Mouse (Mus musculus): Measurements from ENCODE around the gene Rack1. TPM values are rescaled to one million over a fixed set of nuclear protein-coding genes. Genes with fewer than 3 reads are reported as not detected.

Gene Rack1
- total and polyA plus RNA-seq, 2 experiments from 2014 or later = 342 to 958 TPM

DNA sequence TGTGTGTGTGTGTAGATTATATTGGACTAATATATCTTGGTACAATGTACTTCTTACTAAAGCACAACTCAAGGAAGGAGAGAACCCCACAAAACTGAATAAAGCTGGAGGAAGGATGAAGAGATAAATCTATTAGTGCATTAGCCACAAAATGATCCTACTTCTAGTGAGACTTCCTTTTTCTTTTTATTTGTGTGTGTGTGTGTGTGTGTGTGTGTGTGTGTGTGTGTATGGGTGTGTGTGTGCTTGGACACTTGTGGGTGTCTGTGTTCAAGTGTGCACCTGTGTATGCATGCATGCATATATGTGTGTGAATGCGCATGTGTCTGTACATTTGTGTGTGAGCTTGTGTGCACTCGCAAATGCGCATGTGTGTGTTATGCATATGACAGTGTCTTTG is 6.9 kb upstream of the Rack1 start:
- WGBS = 96% methylated on average over 3 of the region's 3 CpGs

DNA sequence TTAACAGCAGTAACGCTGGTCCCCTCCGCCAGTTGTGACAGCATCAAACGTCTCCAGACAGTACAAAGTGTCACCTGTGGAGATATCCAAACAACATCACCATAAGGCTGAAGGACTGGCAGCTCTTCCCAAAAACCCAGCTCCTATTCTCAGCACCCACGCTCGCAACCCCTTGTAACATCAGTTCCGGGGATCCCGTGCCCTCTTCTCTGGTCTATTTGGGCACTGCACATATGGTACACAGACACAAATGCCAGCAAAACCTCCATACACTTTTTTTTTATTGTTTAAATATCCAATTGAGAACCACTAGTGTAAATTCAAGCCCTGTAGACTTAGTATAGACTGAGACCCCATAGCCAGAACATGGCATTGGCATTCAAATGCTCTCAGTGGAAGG is 4.9 kb upstream of the Rack1 start:
- no peak overlapping the region for H3K4me2 ChIP-seq (ENCODE audit: low read depth, low read length)
- no peak overlapping the region for H3K9ac ChIP-seq (replicated peaks; ENCODE audit: low read length)
- WGBS = 90% methylated on average over 7 of the region's 7 CpGs
- TF ChIP-seq CTCF (IDR thresholded peaks at IDR 0.05; ENCODE audit: low read depth) = no peak
- DNase-seq (ENCODE audit: low spot score) = no peak
- H3K36me3 ChIP-seq (ENCODE audit: insufficient read depth, low read length) = no peaks in the 10 kb centered on the region
- H3K27ac ChIP-seq = no peak overlapping the region
- H3K27me3 ChIP-seq (ENCODE audit: insufficient read depth, low read length) = no peaks in the 10 kb centered on the region
- no peak overlapping the region for H3K4me3 ChIP-seq (ENCODE audit: low read length)
- H3K9me3 ChIP-seq (ENCODE audit: low read length) = no peaks in the 10 kb centered on the region
- ATAC-seq = no peak
- H3K4me1 ChIP-seq (ENCODE audit: insufficient read depth, low read length) = no peaks in the 10 kb centered on the region; the same call in 1 of the 2 replicates

More for the DNA sequence above, 6.9 kb upstream of the Rack1 start:
- ATAC-seq (no peak), DNase-seq (ENCODE audit: low spot score) (no peak)
- H3K36me3 ChIP-seq (ENCODE audit: insufficient read depth, low read length) = no peaks in the 10 kb centered on the region
- no peak for TF ChIP-seq CTCF (IDR thresholded peaks at IDR 0.05; ENCODE audit: low read depth)
- H3K4me3 ChIP-seq (ENCODE audit: low read length) = no peak overlapping the region
- H3K27me3 ChIP-seq (ENCODE audit: insufficient read depth, low read length) = no peaks in the 10 kb centered on the region
- no peaks in the 10 kb centered on the region for H3K9me3 ChIP-seq (ENCODE audit: low read length)
- no peak overlapping the region for H3K4me2 ChIP-seq (ENCODE audit: low read depth, low read length)
- H3K9ac ChIP-seq (replicated peaks; ENCODE audit: low read length) = no peak overlapping the region
- no peaks in the 10 kb centered on the region for H3K4me1 ChIP-seq (ENCODE audit: insufficient read depth, low read length)
- H3K27ac ChIP-seq = no peak overlapping the region

DNA sequence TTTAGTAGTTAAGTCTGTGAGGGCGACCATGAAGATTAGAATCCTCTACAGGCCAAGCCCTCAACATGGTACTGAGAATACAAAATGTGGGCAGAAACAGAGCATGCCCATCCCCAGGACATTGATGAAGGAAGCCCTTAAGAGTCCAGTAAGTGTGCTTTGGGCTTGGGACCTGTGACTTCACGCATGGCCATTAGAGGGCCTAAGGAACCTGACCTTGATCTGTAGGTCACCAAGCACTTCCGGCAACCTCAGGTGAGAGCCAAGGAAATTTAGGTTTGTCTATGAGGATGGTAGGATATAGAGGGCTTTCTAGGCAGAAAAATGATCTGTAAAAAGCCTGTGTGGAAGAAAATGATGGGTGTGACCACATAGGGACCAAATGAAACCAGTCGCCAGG is 3.8 kb upstream of the Rack1 start:
- H3K9me3 ChIP-seq (ENCODE audit: low read length) = no peaks in the 10 kb centered on the region
- 76% methylated on average over 4 of the region's 4 CpGs for WGBS
- no peak overlapping the region for H3K4me2 ChIP-seq (ENCODE audit: low read depth, low read length)
- no peaks in the 10 kb centered on the region for H3K36me3 ChIP-seq (ENCODE audit: insufficient read depth, low read length)
- no peaks in the 10 kb centered on the region for H3K27me3 ChIP-seq (ENCODE audit: insufficient read depth, low read length)
- H3K4me3 ChIP-seq (ENCODE audit: low read length) = no peak overlapping the region
- H3K27ac ChIP-seq = no peak overlapping the region
- H3K4me1 ChIP-seq (ENCODE audit: insufficient read depth, low read length) = peaks cover 3% of the 10 kb centered on the region
- TF ChIP-seq CTCF (IDR thresholded peaks at IDR 0.05; ENCODE audit: low read depth) = peak; percentile 8; the same call in 1 of the 2 replicates
- DNase-seq (ENCODE audit: low spot score) (no peak), ATAC-seq (no peak)
- no peak overlapping the region for H3K9ac ChIP-seq (replicated peaks; ENCODE audit: low read length)

DNA sequence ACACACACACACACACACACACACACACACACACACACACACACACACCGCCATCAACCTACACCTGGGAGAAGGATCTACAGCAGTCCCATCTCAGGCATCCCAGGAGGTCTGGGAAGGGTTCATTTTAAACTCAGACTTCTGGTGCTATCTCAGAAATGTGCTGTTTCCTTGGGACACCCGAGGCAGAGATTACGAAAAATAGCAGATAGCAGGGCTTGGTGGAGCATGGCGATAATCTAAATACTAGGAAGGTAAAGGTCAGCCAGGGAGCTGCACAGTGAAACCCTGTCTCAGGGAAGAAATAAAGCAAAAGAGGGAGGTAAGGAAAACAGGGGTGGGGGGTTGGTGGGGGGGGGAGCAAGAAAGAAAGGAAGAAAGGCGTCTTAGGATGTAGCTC is 2.8 kb upstream of the Rack1 start:
- no peak for TF ChIP-seq CTCF (IDR thresholded peaks at IDR 0.05; ENCODE audit: low read depth)
- WGBS = 90% methylated on average over 5 of the region's 5 CpGs
- H3K9ac ChIP-seq (replicated peaks; ENCODE audit: low read length) = no peak overlapping the region
- H3K27ac ChIP-seq = no peak overlapping the region
- no peak overlapping the region for H3K4me3 ChIP-seq (ENCODE audit: low read length)
- H3K4me2 ChIP-seq (ENCODE audit: low read depth, low read length) = no peak overlapping the region
- no peak for ATAC-seq
- no peaks in the 10 kb centered on the region for H3K9me3 ChIP-seq (ENCODE audit: low read length)
- no peak for DNase-seq (ENCODE audit: low spot score)
- peaks cover 4% of the 10 kb centered on the region; the same call in 1 of the 2 replicates for H3K36me3 ChIP-seq (ENCODE audit: insufficient read depth, low read length)
- peaks cover 11% of the 10 kb centered on the region for H3K4me1 ChIP-seq (ENCODE audit: insufficient read depth, low read length)
- no peaks in the 10 kb centered on the region for H3K27me3 ChIP-seq (ENCODE audit: insufficient read depth, low read length)

DNA sequence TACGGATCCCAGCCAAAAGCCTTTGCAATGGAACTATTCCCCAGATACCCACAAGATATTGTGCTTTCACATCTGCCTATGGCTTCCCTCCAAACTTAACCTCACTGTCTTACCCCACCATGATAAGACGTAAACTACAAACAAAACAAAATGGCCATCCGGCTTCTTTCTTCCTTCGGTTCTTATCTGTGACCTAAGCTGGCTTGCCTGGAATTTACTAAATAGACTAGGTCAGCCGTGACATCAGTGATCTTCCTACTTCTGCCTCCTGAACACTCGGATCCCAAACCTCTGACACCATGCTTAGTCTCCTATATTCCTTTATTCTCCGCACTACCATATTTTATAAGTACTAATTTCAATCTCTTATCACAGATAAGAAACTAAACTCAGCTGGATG is 1.8 kb upstream of the Rack1 start:
- Histone ChIP-seq H3K4me2 (ENCODE audit: low read depth, low read length) (0 out of 2 replicates have a peak overlapping the region, but pooled peaks have one; percentile 93), H3K9ac (replicated peaks; ENCODE audit: low read length) (no peak overlapping the region), H3K36me3 (ENCODE audit: insufficient read depth, low read length) (peaks cover 8% of the 10 kb centered on the region; the same call in 1 of the 2 replicates), H3K27me3 (ENCODE audit: insufficient read depth, low read length) (no peaks in the 10 kb centered on the region), H3K27ac (no peak overlapping the region), H3K4me3 (ENCODE audit: low read length) (no peak overlapping the region), H3K9me3 (ENCODE audit: low read length) (no peaks in the 10 kb centered on the region), H3K4me1 (ENCODE audit: insufficient read depth, low read length) (peaks cover 12% of the 10 kb centered on the region)
- DNase-seq (ENCODE audit: low spot score) (no peak), ATAC-seq (no peak)
- no peak for TF ChIP-seq CTCF (IDR thresholded peaks at IDR 0.05; ENCODE audit: low read depth)
- WGBS = 80% methylated on average over 7 of the region's 7 CpGs

DNA sequence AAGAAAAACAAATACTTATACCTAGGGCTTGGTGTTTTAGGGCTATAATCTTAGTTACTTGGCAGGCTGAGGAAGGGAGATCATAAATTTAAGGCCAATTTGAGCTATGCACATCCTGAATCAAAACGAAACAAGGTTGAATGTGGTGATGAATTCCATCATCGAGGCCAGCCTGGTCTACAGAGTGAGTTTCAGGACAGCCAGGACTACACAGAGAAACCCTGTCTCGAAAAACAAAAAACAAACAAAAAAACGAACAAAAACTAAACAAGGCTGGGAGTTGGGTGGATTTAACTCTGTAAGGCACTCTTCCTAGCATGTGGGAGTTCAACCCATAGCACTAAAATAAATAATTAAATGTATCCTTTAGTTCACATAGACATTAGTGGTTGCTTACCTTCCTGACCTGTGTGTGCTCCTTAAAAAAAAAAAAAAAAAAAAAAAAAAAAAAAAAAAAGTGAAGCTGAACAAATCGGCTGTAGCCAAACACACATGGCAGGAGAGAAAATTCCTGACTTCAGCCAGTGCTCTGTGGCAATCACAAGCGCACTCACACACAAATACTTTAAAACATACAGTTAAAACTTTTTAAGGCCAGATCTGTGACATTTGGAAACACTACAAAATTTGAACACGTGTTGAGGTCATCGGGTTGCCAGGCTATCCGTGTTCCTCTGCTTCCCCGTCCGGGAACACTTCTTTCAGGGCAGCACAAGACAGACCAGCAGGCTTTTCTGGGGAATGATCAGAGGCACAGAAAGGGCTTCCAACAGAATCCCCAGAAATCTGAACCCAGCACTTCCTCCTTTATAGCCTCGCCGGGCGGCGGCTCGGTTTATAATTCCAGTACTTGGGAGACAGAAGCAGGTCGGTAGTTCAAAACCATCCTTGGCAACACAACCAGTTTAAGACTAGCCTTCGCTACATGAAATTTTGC is 880 bp upstream of the Rack1 start:
- peaks cover 12% of the 10 kb centered on the region for H3K4me1 ChIP-seq (ENCODE audit: insufficient read depth, low read length)
- no peak for TF ChIP-seq CTCF (IDR thresholded peaks at IDR 0.05; ENCODE audit: low read depth)
- no peaks in the 10 kb centered on the region for H3K9me3 ChIP-seq (ENCODE audit: low read length)
- ATAC-seq = peak; percentile 4; the same call in 1 of the 2 replicates
- 9% methylated on average over 18 of the region's 18 CpGs for WGBS
- no peaks in the 10 kb centered on the region for H3K27me3 ChIP-seq (ENCODE audit: insufficient read depth, low read length)
- no peak for DNase-seq (ENCODE audit: low spot score)
- peak overlapping the region; percentile 86 for H3K4me3 ChIP-seq (ENCODE audit: low read length)
- H3K4me2 ChIP-seq (ENCODE audit: low read depth, low read length) = peak overlapping the region; percentile 93
- peaks cover 17% of the 10 kb centered on the region for H3K36me3 ChIP-seq (ENCODE audit: insufficient read depth, low read length)
- peak overlapping the region; percentile 78 for H3K9ac ChIP-seq (replicated peaks; ENCODE audit: low read length)
- H3K27ac ChIP-seq = peak overlapping the region; percentile 88
